Mouse (Mus musculus) megakaryocyte, adult 5-6 weeks (primary cell): ENCODE measurements around the gene Rnh1. TPM values are rescaled to one million over a fixed set of nuclear protein-coding genes. Genes with fewer than 3 reads are reported as not detected.

ENCODE experiments used
- ATAC-seq: 2 replicates; pipeline ENCODE4 v1.8.0; 2016; ENCODE audit warnings: mild to moderate bottlenecking, inconsistent platforms; ENCODE audit not compliant: poor library complexity, severe bottlenecking
- total RNA-seq, 2 experiments: library from RNA; stranded (forward) in 1 of 2; stranded (reverse) in 1 of 2; fragments of 153-499, 151-499 nt in 1 of 2; fragments of 221-1000, 200-1000 nt in 1 of 2; gene quantifications; 2 replicates each; pipeline versions ENCODE4 v1.2.3 to v1.2.4; 2015 to 2017

Gene Rnh1
- total RNA-seq, 2 experiments from 2014 or later: 86.8 to 94.3 TPM

- no peak for ATAC-seq
These were observed 33.7 kb upstream of the Rnh1 start for GRCm38 (mm10) chr7:141206182-141206937.

GRCm38 (mm10) chr7:141205504-141205903 lies 32.8 kb upstream of the Rnh1 start:
- ATAC-seq: no peak

- no peak for ATAC-seq
These were observed 31.9 kb upstream of the Rnh1 start for GRCm38 (mm10) chr7:141204546-141204945.

- ATAC-seq: no peak
These were observed 25.5 kb upstream of the Rnh1 start for GRCm38 (mm10) chr7:141198121-141198520.

- no peak for ATAC-seq
These were observed 24.1 kb upstream of the Rnh1 start for GRCm38 (mm10) chr7:141196619-141197282.

GRCm38 (mm10) chr7:141195754-141196153 lies 23.1 kb upstream of the Rnh1 start:
- ATAC-seq: no peak

- ATAC-seq: peak; percentile 64
These were observed 22.2 kb upstream of the Rnh1 start for GRCm38 (mm10) chr7:141194830-141195229.

GRCm38 (mm10) chr7:141194409-141194808 lies 21.8 kb upstream of the Rnh1 start:
- no peak; the same call in 1 of the 2 replicates for ATAC-seq

GRCm38 (mm10) chr7:141193948-141194347 lies 21.3 kb upstream of the Rnh1 start, which contains the start of the genes Hras and Lrrc56:
Hras (minus strand) TSS chr7:141194005.
Lrrc56 (plus strand) TSS chr7:141194157.
- ATAC-seq: peak; percentile 94

GRCm38 (mm10) chr7:141193348-141193856 lies 20.7 kb upstream of the Rnh1 start:
- ATAC-seq: peak; percentile 14

- ATAC-seq: no peak
These were observed 20.2 kb upstream of the Rnh1 start for GRCm38 (mm10) chr7:141192776-141193347.

- ATAC-seq: no peak
These were observed 19.4 kb upstream of the Rnh1 start for GRCm38 (mm10) chr7:141191796-141192685.

- no peak for ATAC-seq
These were observed 18.4 kb upstream of the Rnh1 start for GRCm38 (mm10) chr7:141191036-141191435.

GRCm38 (mm10) chr7:141190220-141190619 lies 17.6 kb upstream of the Rnh1 start:
- ATAC-seq: no peak

GRCm38 (mm10) chr7:141188733-141189132 lies 16.1 kb upstream of the Rnh1 start:
- no peak for ATAC-seq

- no peak for ATAC-seq
These were observed 15.5 kb upstream of the Rnh1 start for GRCm38 (mm10) chr7:141188194-141188593.

GRCm38 (mm10) chr7:141176173-141176572 lies 3.5 kb upstream of the Rnh1 start:
- peak; percentile 62 for ATAC-seq

- ATAC-seq: no peak
These were observed 2.4 kb upstream of the Rnh1 start for GRCm38 (mm10) chr7:141175068-141175467.

- no peak for ATAC-seq
These were observed 730 bp upstream of the Rnh1 start for GRCm38 (mm10) chr7:141173323-141173850.

GRCm38 (mm10) chr7:141169866-141170265 lies 2.8 kb downstream of the Rnh1 start:
- ATAC-seq: peak; percentile 7; the same call in 1 of the 2 replicates
